Mouse (Mus musculus) limb, embryonic 14.5 days (tissue): ENCODE measurements at regions not wholly inside any gene's neighbourhood (a gene's known extent, or its start where the extent isn't known, plus 50 kb on each side); places are given as distances from the start of the nearest gene placed in this dataset.

Source experiments
- ATAC-seq: fragments of 200-750 bp; cut with Nextera tagmentation; 2 replicates; pipeline ENCODE4 v1.8.0; 2017; ENCODE audit warnings: low read depth, moderate number of reproducible peaks, moderate TSS enrichment; ENCODE audit not compliant: low FRiP score
- DNase-seq: peaks from one replicate; pipeline ENCODE4 v3.0.0-alpha.2; 2015; ENCODE audit warnings: low spot score
- H3K27ac ChIP-seq: fragments of 300-500 bp; sonication (generic); replicated peaks from 2 replicates; pipeline ENCODE4 v1.5.1; 2014; ENCODE audit warnings: low read depth, mild to moderate bottlenecking, low read length, moderate library complexity, mixed read lengths
- H3K27me3 ChIP-seq: fragments of 300-500 bp; sonication (generic); 2 replicates; pipeline ENCODE4 v1.6.1; 2014; ENCODE audit warnings: low read length, mixed read lengths; ENCODE audit not compliant: control insufficient read depth, insufficient read depth
- H3K36me3 ChIP-seq: fragments of 300-500 bp; sonication (generic); 2 replicates; pipeline ENCODE4 v1.6.1; 2014; ENCODE audit warnings: mild to moderate bottlenecking, low read length, moderate library complexity, mixed read lengths; ENCODE audit not compliant: control insufficient read depth, insufficient read depth
- H3K4me1 ChIP-seq: fragments of 300-500 bp; sonication (generic); 2 replicates; pipeline ENCODE4 v1.6.1; 2014; ENCODE audit warnings: antibody characterized with exemption, low read length, mixed read lengths; ENCODE audit not compliant: control insufficient read depth, insufficient read depth
- H3K4me2 ChIP-seq: fragments of 300-500 bp; sonication (generic); replicated peaks from 2 replicates; pipeline ENCODE4 v1.6.1; 2014; ENCODE audit warnings: low read depth, mild to moderate bottlenecking, low read length, moderate library complexity; ENCODE audit not compliant: severe bottlenecking
- H3K4me3 ChIP-seq: fragments of 300-500 bp; sonication (generic); replicated peaks from 2 replicates; pipeline ENCODE4 v1.5.1; 2014; ENCODE audit warnings: low read length
- H3K9ac ChIP-seq: fragments of 300-500 bp; sonication (generic); 2 replicates; pipeline ENCODE4 v1.6.1; 2014; ENCODE audit warnings: mild to moderate bottlenecking, low read depth, low read length, moderate library complexity; ENCODE audit not compliant: severe bottlenecking
- H3K9me3 ChIP-seq: fragments of 300-500 bp; sonication (generic); 2 replicates; pipeline ENCODE4 v1.6.1; 2016; ENCODE audit warnings: low read length; ENCODE audit not compliant: control insufficient read depth
- POLR2A ChIP-seq: fragments of 200-500 bp; IDR thresholded peaks from 2 replicates; pipeline ENCODE4 v1.8.0; 2012; ENCODE audit warnings: inconsistent platforms, mild to moderate bottlenecking, moderate library complexity, borderline replicate concordance; ENCODE audit not compliant: insufficient read depth, insufficient read length; ENCODE audit errors: extremely low read depth
- WGBS: fragments of 180-500 bp; shearing (Covaris S2); extraction: QIAGEN DNeasy Blood & Tissue Kit; methylation state at CpG from one replicate; pipeline ENCODE4 v1.1.7; 2014; 5-methylcytosine and 5-hydroxymethylcytosine counted together

- ATAC-seq = no peak
- Histone ChIP-seq H3K9me3 (no peaks in the 10 kb centered on the region), H3K4me1 (no peaks in the 10 kb centered on the region), H3K9ac (no peak overlapping the region), H3K4me3 (no peak overlapping the region), H3K27me3 (no peaks in the 10 kb centered on the region), H3K36me3 (no peaks in the 10 kb centered on the region), H3K27ac (no peak overlapping the region), H3K4me2 (0 out of 2 replicates have a peak overlapping the region, but pooled peaks have one; percentile 1)
- peak; percentile 22 for DNase-seq
- no peak for TF ChIP-seq POLR2A
- WGBS = 13% methylated on average over 7 of the region's 7 CpGs
Observed at GRCm38 (mm10) chr6:18934362-18934761, 68.2 kb downstream of the Ankrd7 start.

DNA sequence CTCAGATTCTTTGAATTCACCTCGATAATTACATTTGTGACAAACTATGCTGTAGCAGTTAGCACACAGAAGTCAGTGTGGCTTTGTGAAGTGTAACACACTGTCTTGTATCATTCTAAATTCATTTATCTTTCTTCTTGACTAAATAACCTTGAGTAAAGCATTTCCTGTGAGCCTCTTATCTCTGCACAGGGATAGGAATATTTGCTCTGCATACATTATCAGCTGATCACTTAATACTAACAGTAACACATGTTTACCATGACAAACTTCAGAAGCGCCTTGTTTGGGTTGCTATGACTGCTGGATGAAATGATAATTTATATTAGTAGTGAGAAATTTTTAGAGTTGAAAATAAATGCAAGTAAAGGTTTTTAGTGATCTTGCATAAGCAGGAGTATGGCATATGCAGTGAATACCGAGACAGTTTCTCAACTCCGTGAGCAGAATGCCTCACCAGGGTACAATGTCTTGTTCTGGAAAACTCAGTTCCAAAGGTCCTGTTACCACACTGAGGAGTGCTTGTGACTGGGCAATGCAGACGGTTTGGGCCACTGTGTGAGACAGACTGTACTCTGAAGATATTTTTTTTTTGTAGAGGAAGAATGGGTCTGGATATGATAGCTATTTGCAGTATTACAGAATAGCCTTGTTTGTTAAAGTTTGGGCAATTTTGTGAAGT lies 80.0 kb downstream of the Ankrd7 start:
- no peaks in the 10 kb centered on the region for H3K9me3 ChIP-seq
- H3K27me3 ChIP-seq = no peaks in the 10 kb centered on the region
- DNase-seq (no peak), ATAC-seq (no peak)
- 73% methylated on average over 5 of the region's 5 CpGs for WGBS
- no peaks in the 10 kb centered on the region for H3K4me1 ChIP-seq
- H3K9ac ChIP-seq = no peak overlapping the region
- no peak for TF ChIP-seq POLR2A
- H3K27ac ChIP-seq = no peak overlapping the region
- H3K4me2 ChIP-seq = no peak overlapping the region
- H3K36me3 ChIP-seq = no peaks in the 10 kb centered on the region
- H3K4me3 ChIP-seq = no peak overlapping the region
